Mouse (Mus musculus): ENCODE measurements at regions not wholly inside any gene's neighbourhood (a gene's known extent, or its start where the extent isn't known, plus 50 kb on each side); places are given as distances from the start of the nearest gene placed in this dataset.

DNA sequence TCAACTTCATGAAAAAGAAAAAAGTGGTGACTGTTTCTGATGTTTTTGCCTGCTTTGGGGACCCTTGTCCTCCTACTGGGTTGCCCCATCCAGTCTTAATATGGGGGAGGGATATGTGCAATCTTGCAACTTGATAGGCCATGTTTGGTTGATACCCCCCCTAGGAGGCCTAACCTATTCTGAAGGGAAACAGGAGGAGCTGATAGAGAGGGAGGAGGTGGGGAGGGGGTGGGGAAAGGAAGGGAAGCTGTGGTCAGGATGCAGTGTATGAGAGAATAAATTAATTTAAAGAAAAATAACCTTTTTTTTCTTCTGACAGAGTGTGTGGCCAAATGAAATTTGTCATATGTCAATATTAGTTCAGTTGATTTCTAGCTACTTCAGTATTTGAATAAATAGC, 51.8 kb upstream of the Ppp1r12a start:
- no peak for TF ChIP-seq CTCF (IDR thresholded peaks at IDR 0.05; ENCODE audit: low read depth, low read length)
- TF ChIP-seq POLR2A (IDR thresholded peaks at IDR 0.05; ENCODE audit: extremely low read depth, insufficient read depth, low read length), result no peak

Data from liver, adult 2 months (tissue).